Mouse (Mus musculus): ENCODE data around the gene Cabp1. TPM values are rescaled to one million over a fixed set of nuclear protein-coding genes. Genes with fewer than 3 reads are reported as not detected.

Gene Cabp1
- total RNA-seq, 2 experiments from 2014 or later, result 179 to 209 TPM

Other genes with a start within 250 kb of the Cabp1 start
- not detected for gene Hnf1a, start 223.3 kb downstream of the Cabp1 start, total RNA-seq (2021)
- gene Sppl3, start 183.2 kb downstream of the Cabp1 start, total RNA-seq (2021), result 100 to 1,000 TPM; 104 to 106 TPM
- not detected for gene Gm10401, start 96.1 kb downstream of the Cabp1 start, total RNA-seq (2021)
- 1 to 10 TPM; 5.9 to 6.8 TPM for gene Acads, start 75.0 kb downstream of the Cabp1 start, total RNA-seq (2021)
- gene Unc119b, start 59.4 kb downstream of the Cabp1 start, total RNA-seq (2021), result 10 to 100 TPM; 23.4 to 28.1 TPM
- 10 to 100 TPM; 67.9 to 77.9 TPM for gene Mlec, start 36.2 kb downstream of the Cabp1 start, total RNA-seq (2021)
- gene Pop5, start 41.5 kb upstream of the Cabp1 start, total RNA-seq (2021), result 10 to 100 TPM; 59.5 to 75.8 TPM
- 100 to 1,000 TPM; 244 to 283 TPM for gene Rnf10, start 78.5 kb upstream of the Cabp1 start, total RNA-seq (2021)
- 10 to 100 TPM; 38.2 to 38.8 TPM for gene Coq5, start 85.3 kb upstream of the Cabp1 start, total RNA-seq (2021)
- gene Dynll1, start 106.6 kb upstream of the Cabp1 start, total RNA-seq (2021), result 100 to 1,000 TPM; 770 to 772 TPM
- gene Srsf9, start 132.8 kb upstream of the Cabp1 start, total RNA-seq (2021), result 10 to 100 TPM; 73.4 to 75.5 TPM
- 10 to 100 TPM; 22.4 to 23.3 TPM for gene Gatc, start 146.8 kb upstream of the Cabp1 start, total RNA-seq (2021)
- 10 to 100 TPM; 28.2 to 32.4 TPM for gene Triap1, start 146.8 kb upstream of the Cabp1 start, total RNA-seq (2021)
- 100 to 1,000 TPM; 838 to 857 TPM for gene Cox6a1, start 154.6 kb upstream of the Cabp1 start, total RNA-seq (2021)
- gene Msi1, start 235.2 kb upstream of the Cabp1 start, total RNA-seq (2021), result 10 to 100 TPM; 45.4 to 54.0 TPM

Measured in left cerebral cortex, postnatal 14 days (tissue).